8 mouse cellular contexts compared by ENCODE assay signal in genomic region chr1:179087033-179087998, GRCm38 (mm10).
DNase-seq lines count a peak whose midpoint lies in the region; ATAC-seq lines count a peak whose summit lies in the region.

No protein-coding gene starts in this region.

- H3K9ac ChIP-seq in limb, embryonic 11.5 days (ENCODE audit: low read length): no peak overlapping the region

- H3K27ac ChIP-seq in embryonic facial prominence, embryonic 10.5 days (replicated peaks): peak overlapping the region; percentile 75
- no peak overlapping the region for H3K27ac ChIP-seq in limb, embryonic 11.5 days (replicated peaks; ENCODE audit: low read depth, low read length)

- peak; percentile 27 for DNase-seq in CD4-positive, CD25-positive, alpha-beta regulatory T cell, adult 2 months (ENCODE audit: low read depth, low spot score)
- DNase-seq in ovary, postnatal 14 days (ENCODE audit: low spot score): peak; percentile 20
- DNase-seq in ovary, postnatal 36 days (ENCODE audit: low spot score): no peak
- peak; percentile 69 for DNase-seq in embryonic facial prominence, embryonic 10.5 days (ENCODE audit: low spot score)
- DNase-seq in limb, embryonic 11.5 days (ENCODE audit: low spot score): peak; percentile 61
- no peak for DNase-seq in gastrocnemius, adult 18-20 months (ENCODE audit: low spot score)
- DNase-seq in thymus, postnatal 0 days (ENCODE audit: low spot score): no peak

- H3K4me2 ChIP-seq in limb, embryonic 11.5 days (ENCODE audit: low read depth, severe bottlenecking): no peak overlapping the region

- H3K36me3 ChIP-seq in embryonic facial prominence, embryonic 10.5 days (replicated peaks): 0 out of 2 replicates have a peak, but pooled peaks cover 8% of the 10 kb centered on the region
- no peaks in the 10 kb centered on the region for H3K36me3 ChIP-seq in limb, embryonic 11.5 days (ENCODE audit: control insufficient read depth, insufficient read depth, low read length)

- H3K27me3 ChIP-seq in embryonic facial prominence, embryonic 10.5 days (replicated peaks; ENCODE audit: low read depth, poor library complexity, severe bottlenecking): no peaks in the 10 kb centered on the region
- no peaks in the 10 kb centered on the region for H3K27me3 ChIP-seq in limb, embryonic 11.5 days (ENCODE audit: control insufficient read depth, insufficient read depth, low read length)

- no peak for ATAC-seq in CD4-positive, CD25-positive, alpha-beta regulatory T cell, adult 4 months
- peak; percentile 61 for ATAC-seq in limb, embryonic 11.5 days (ENCODE audit: insufficient number of reproducible peaks, low FRiP score, low TSS enrichment, low read depth)

- peaks cover 40% of the 10 kb centered on the region for H3K4me1 ChIP-seq in embryonic facial prominence, embryonic 10.5 days
- H3K4me1 ChIP-seq in limb, embryonic 11.5 days (ENCODE audit: control insufficient read depth, insufficient read depth, low read length): peaks cover 14% of the 10 kb centered on the region

- 40% methylated on average over 6 of the region's 6 CpGs for WGBS in embryonic facial prominence, embryonic 10.5 days
- WGBS in limb, embryonic 11.5 days: 50% methylated on average over 6 of the region's 6 CpGs

- H3K4me3 ChIP-seq in embryonic facial prominence, embryonic 10.5 days: no peak overlapping the region
- no peak overlapping the region for H3K4me3 ChIP-seq in limb, embryonic 11.5 days (ENCODE audit: low read depth, low read length)

- H3K9me3 ChIP-seq in embryonic facial prominence, embryonic 10.5 days: no peaks in the 10 kb centered on the region; the same call in 1 of the 2 replicates
- no peaks in the 10 kb centered on the region for H3K9me3 ChIP-seq in limb, embryonic 11.5 days (ENCODE audit: control insufficient read depth, low read length)

Comparison
In these comparisons a context has a peak if more than half of its experiments do, and no peak if none do; other contexts are left out.
1. DNase-seq: peak in CD4-positive, CD25-positive, alpha-beta regulatory T cell, adult 2 months (single experiment), ovary, postnatal 14 days (single experiment), embryonic facial prominence, embryonic 10.5 days (single experiment) and limb, embryonic 11.5 days (single experiment); none in ovary, postnatal 36 days (single experiment), gastrocnemius, adult 18-20 months (single experiment) and thymus, postnatal 0 days (single experiment).